Mouse (Mus musculus) lung, adult 2 months (tissue): ENCODE data around the gene Ctso. TPM values are rescaled to one million over a fixed set of nuclear protein-coding genes. Genes with fewer than 3 reads are reported as not detected.
A peak's percentile ranks its signal among the peaks of the same experiment; 100 is the strongest.

ENCODE experiments used
- DNase-seq: peaks from one replicate; pipeline ENCODE4 v3.0.0; 2022
- H3K4me1 ChIP-seq: fragments of 200-500 bp; 2 replicates; pipeline ENCODE4 v1.6.1; 2011; ENCODE audit warnings: low read length; ENCODE audit not compliant: control insufficient read depth, insufficient read depth
- H3K4me3 ChIP-seq: fragments of 200-500 bp; replicated peaks from 2 replicates; pipeline ENCODE3; 2011; ENCODE audit warnings: low read depth, mild to moderate bottlenecking, control low read depth, low read length; ENCODE audit errors: extremely low read depth
- CTCF ChIP-seq: fragments of 200-500 bp; IDR thresholded peaks from 2 replicates; pipeline ENCODE4 v1.5.1; 2011; ENCODE audit warnings: mild to moderate bottlenecking, low read length, control low read depth; ENCODE audit not compliant: insufficient read depth
- POLR2A ChIP-seq: fragments of 200-500 bp; IDR thresholded peaks from 2 replicates; pipeline ENCODE4 v1.6.1; 2011; ENCODE audit warnings: low read depth, mild to moderate bottlenecking, control low read depth, low read length, borderline replicate concordance; ENCODE audit errors: extremely low read depth
- WGBS: fragments of 180-500 bp; shearing (Covaris S2); methylation state at CpG from one replicate; pipeline ENCODE4 v1.1.7; 2018; 5-methylcytosine and 5-hydroxymethylcytosine counted together
- polyA plus RNA-seq: library from polyadenylated mRNA; depleted of rRNA; stranded (reverse); fragments of >200 nt; gene quantifications from 2 replicates; pipeline ENCODE4 v1.2.3, GENCODE M21; 2012

The Ctso gene
- polyA plus RNA-seq, 1 experiment: 16.7 TPM

DNA sequence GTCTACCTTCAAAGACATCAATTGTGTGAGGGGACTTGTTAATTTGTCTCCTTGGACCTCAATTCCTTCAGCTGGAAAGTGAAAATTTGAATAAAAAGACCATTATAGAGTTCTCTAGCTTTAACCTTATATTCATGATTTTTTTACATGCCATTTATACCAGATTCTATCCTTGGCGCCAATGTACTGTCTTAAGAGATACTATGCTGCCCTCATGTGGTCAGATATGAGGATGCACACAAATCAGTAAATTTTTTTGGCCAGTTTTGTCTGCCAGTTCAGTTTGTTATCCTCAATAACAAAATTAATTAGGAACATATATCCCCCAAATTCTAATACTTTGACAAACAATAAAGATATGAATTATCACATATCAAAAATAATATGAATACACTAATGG lies 7.5 kb upstream of the Ctso start:
- Histone ChIP-seq H3K4me1 (no peaks in the 10 kb centered on the region), H3K4me3 (no peak overlapping the region)
- TF ChIP-seq CTCF (peak; percentile 27; the same call in 1 of the 2 replicates), POLR2A (no peak)
- no peak for DNase-seq
- WGBS: 2% methylated on average over 1 of the region's 1 CpGs

GRCm38 (mm10) chr3:81925856-81926255 lies 6.5 kb upstream of the Ctso start:
- DNase-seq: no peak
- 22% methylated on average over 5 of the region's 5 CpGs for WGBS

DNA sequence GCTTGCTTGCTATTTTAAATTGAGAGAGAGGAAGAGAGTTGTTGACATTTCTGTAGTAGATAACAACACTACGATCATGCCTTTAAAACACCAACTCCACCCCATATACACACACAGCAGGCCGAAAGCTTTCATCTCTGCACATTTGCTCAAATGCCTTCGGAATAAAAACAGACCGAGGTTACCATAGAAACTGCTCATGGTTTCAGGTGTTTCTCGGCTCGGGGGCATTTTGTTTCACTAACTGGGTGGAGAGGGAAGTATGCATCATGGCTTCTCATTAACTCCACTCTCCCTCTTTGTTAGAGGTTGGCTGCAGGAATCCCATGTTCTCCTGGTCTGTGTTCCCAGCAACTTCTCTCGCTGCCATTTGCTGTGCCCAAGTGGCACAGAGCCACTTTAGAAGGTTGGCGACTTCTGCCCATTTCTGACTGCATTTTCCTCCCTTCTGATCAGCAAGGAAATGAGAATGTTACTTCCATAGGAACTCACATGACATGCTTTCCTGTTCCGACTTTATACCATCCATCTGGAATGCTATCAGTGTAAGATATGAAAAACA lies 5.6 kb upstream of the Ctso start:
- H3K4me1 ChIP-seq: no peaks in the 10 kb centered on the region
- no peak for DNase-seq
- WGBS: 42% methylated on average over 9 of the region's 9 CpGs

More at GRCm38 (mm10) chr3:81925856-81926255, 6.5 kb upstream of the Ctso start:
- Histone ChIP-seq H3K4me3 (no peak overlapping the region), H3K4me1 (no peaks in the 10 kb centered on the region)
- no peak for TF ChIP-seq POLR2A
- no peak for TF ChIP-seq CTCF

DNA sequence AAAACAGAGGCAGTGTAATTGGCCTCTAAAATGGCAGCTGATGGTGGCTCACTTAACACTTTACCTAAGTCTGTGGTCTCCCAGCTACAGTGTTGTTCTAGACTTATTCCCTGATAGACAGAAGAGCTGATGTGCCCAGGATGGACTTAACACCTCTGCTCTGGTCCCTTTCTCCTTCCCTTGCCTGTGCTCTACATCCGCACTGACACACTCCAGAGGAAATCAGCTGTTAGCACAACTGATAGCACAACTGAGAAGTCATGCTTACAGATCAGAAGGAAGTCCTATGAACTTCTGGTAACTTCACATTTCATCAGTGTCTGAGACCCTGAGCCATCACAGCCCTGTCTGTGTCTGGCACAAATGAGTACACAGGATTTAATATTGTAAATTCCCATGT lies 3.3 kb upstream of the Ctso start:
- WGBS: 92% methylated on average over 1 of the region's 1 CpGs
- peaks cover 5% of the 10 kb centered on the region; the same call in 1 of the 2 replicates for H3K4me1 ChIP-seq
- TF ChIP-seq CTCF (no peak), POLR2A (no peak)
- no peak for DNase-seq
- H3K4me3 ChIP-seq: no peak overlapping the region

More for the DNA sequence above, 5.6 kb upstream of the Ctso start:
- no peak overlapping the region for H3K4me3 ChIP-seq
- no peak for TF ChIP-seq CTCF
- no peak for TF ChIP-seq POLR2A

DNA sequence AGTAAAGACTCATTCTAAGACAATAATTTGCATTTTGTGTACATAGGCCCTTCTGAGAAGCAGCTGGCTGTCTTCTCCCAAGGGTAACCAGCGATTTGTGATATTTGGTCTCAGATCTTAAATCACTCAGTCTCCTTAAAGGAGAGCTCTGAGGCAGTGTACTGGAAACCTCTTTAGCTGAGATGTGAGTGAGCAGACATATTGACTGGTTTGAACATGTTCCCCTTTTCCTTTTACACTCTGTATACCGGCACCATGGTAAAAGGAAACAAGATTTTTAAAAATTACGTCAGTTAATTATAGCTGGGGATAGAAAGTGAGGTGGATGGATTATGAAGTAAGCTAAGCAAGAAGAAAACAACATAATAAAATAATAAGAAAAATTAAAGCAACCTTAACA lies 706 bp upstream of the Ctso start:
- H3K4me3 ChIP-seq: no peak overlapping the region
- peaks cover 5% of the 10 kb centered on the region; the same call in 1 of the 2 replicates for H3K4me1 ChIP-seq
- WGBS: 54% methylated on average over 3 of the region's 3 CpGs
- no peak for DNase-seq
- TF ChIP-seq CTCF (no peak), POLR2A (no peak)

GRCm38 (mm10) chr3:81933348-81933747 lies 947 bp downstream of the Ctso start:
- no peak for TF ChIP-seq CTCF
- TF ChIP-seq POLR2A: no peak
- 74% methylated on average over 4 of the region's 4 CpGs for WGBS
- Histone ChIP-seq H3K4me1 (peaks cover 5% of the 10 kb centered on the region; the same call in 1 of the 2 replicates), H3K4me3 (no peak overlapping the region)
- DNase-seq: no peak

- WGBS: 41% methylated on average over 3 of the region's 3 CpGs
Observed at GRCm38 (mm10) chr3:81938924-81939323, 6.5 kb downstream of the Ctso start.

GRCm38 (mm10) chr3:81942341-81942740 lies 9.9 kb downstream of the Ctso start:
- WGBS: 94% methylated on average over 3 of the region's 3 CpGs
- TF ChIP-seq CTCF (no peak), POLR2A (no peak)
- no peak overlapping the region for H3K4me3 ChIP-seq
- DNase-seq: no peak
- H3K4me1 ChIP-seq: no peaks in the 10 kb centered on the region; the same call in 1 of the 2 replicates

More at GRCm38 (mm10) chr3:81938924-81939323, 6.5 kb downstream of the Ctso start:
- H3K4me1 ChIP-seq: no peaks in the 10 kb centered on the region; the same call in 1 of the 2 replicates
- TF ChIP-seq POLR2A (no peak), CTCF (no peak)
- no peak for DNase-seq
- no peak overlapping the region for H3K4me3 ChIP-seq

DNA sequence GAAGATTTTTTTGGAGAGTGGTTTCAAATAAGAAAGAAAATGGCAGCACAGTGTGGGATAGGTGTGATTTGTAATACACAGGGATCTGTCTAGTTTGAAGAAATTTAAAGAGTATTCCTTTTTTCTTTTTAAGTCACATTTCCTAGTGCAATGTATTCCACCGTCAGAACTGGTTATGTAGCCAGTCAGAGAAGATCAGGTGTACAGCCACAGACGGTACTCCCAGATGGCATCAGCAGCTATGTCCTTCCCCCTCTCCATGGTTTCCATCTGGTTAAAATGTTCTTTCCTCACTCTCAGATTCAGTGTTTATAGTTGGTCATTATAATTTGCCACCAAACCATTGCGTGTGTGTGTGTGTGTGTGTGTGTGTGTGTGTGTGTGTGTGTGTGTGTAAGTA lies 10.7 kb downstream of the Ctso start:
- H3K4me3 ChIP-seq: no peak overlapping the region
- no peak for TF ChIP-seq POLR2A
- TF ChIP-seq CTCF: no peak
- no peaks in the 10 kb centered on the region; the same call in 1 of the 2 replicates for H3K4me1 ChIP-seq
- 95% methylated on average over 3 of the region's 3 CpGs for WGBS
- DNase-seq: no peak

DNA sequence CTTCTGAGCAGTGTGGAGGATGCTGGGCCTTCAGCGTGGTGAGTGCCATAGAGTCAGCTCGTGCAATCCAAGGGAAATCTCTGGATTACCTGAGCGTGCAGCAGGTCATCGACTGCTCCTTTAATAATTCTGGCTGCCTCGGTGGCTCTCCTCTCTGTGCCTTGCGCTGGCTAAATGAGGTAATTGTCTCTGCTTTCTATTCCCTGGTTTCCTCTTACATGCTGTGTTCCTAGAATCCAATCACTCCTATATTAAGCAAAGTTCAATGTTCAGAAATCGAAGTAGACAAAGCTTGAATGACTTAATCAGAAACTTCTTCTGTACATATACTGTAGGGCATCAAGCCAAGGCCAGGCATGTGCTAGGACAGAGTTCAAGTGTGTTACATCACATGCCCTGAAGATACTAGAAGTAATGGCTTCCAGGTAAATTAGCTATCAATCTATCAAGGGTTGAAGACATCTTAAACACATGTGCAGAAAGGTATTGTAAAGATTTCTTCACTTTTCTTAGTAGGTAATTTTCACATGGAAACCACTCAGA lies 12.5 kb downstream of the Ctso start:
- H3K4me3 ChIP-seq: no peak overlapping the region
- WGBS: 94% methylated on average over 7 of the region's 7 CpGs
- DNase-seq: no peak
- H3K4me1 ChIP-seq: no peaks in the 10 kb centered on the region
- TF ChIP-seq POLR2A (no peak), CTCF (no peak)
